Mouse (Mus musculus): ENCODE measurements around the gene Gal3st2c. TPM values are rescaled to one million over a fixed set of nuclear protein-coding genes. Genes with fewer than 3 reads are reported as not detected.
"Not testable (repeated sequence)": the region's sequence is repeated elsewhere in the genome, so short reads cannot be mapped to it uniquely, and the experiment has no call there.

The Gal3st2c gene
- polyA plus RNA-seq (2016; fragmentation: Nextera tagmentation; extraction: Ambion mirVana), result not detected in 2 replicates

DNA sequence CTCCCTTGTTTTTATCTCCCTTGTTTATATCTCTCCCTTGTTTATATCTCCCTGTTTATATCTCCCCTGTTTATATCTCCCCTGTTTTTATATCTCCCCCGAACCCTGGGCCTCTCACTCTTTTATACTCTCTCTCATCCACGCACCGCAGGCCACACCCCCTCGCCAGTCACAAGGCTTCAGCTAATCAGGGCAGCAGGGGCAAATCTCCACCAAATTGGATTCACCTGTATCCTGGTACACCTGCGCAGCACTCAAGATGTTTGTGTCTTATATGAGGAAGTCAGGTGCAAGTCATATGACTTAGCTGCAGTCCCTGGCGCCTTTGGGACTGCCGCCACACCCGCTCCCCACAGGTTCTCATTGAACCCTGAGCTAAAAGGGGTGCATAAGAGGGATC, at the start of gene Gal3st2c:
Gene Gal3st2c (plus strand): TSS at position 301 of the 400 bp plus-strand sequence.
- not testable (repeated sequence) for ATAC-seq (ENCODE audit: insufficient number of reproducible peaks, insufficient read depth, low FRiP score, low TSS enrichment, low read depth); H3K27ac ChIP-seq; H3K27me3 ChIP-seq; H3K36me3 ChIP-seq; H3K4me1 ChIP-seq (replicated peaks); H3K9ac ChIP-seq (replicated peaks); H3K9me3 ChIP-seq; H3K4me2 ChIP-seq; H3K4me3 ChIP-seq (replicated peaks)
- 81% methylated on average over 8 of the region's 8 CpGs for WGBS

DNA sequence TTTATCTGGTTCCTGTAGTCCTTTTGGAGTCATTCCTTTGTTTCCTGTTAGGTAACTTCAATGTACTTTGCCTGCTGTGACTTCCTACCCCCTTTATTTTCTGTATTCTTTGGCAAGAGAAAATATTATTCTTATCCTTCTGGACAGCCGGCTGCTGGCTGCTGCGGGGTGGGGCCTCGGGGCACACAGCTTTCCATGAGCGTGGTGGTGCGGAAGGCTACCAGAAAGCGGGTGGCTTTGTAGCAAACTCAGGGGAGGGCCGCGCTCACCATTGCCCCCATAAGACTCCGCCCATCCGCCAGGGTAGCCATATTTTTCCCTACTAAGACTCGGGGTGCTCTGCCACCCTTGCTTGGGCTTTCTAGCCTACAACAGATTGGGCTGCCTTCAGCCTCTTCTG, 41.2 kb upstream of the Gal3st2c start:
- not testable (repeated sequence) for H3K36me3 ChIP-seq; H3K4me3 ChIP-seq (replicated peaks); H3K27me3 ChIP-seq; H3K9me3 ChIP-seq; H3K4me2 ChIP-seq; H3K9ac ChIP-seq (replicated peaks); H3K4me1 ChIP-seq (replicated peaks); H3K27ac ChIP-seq; ATAC-seq (ENCODE audit: insufficient number of reproducible peaks, insufficient read depth, low FRiP score, low TSS enrichment, low read depth)
- WGBS, result no CpG with 5 or more reads among the region's 11 CpGs

DNA sequence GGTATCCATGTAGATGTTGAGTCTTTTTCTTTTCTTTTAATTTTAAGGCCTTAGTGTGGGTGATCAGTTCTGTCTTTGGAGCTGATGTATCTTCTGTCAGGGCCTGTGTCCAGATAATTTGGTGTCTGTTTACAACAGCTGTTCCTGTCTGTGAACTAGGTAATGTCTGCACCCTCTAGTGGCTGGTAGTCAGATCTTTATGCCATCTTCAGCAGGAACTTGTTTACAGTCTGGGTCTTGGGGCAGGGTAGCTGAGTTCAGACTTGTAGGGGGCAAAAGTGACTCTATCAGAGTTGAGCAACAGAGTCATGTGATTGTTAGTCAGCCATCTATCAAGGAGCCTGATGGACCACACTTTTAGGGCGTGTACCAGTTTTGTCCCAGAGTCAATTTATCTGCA, 23.8 kb upstream of the Gal3st2c start:
- not testable (repeated sequence) for H3K9me3 ChIP-seq; H3K27me3 ChIP-seq; H3K4me1 ChIP-seq (replicated peaks); H3K4me3 ChIP-seq (replicated peaks); H3K4me2 ChIP-seq; H3K27ac ChIP-seq; H3K36me3 ChIP-seq; ATAC-seq (ENCODE audit: insufficient number of reproducible peaks, insufficient read depth, low FRiP score, low TSS enrichment, low read depth); H3K9ac ChIP-seq (replicated peaks)
- no CpG with 5 or more reads among the region's 1 CpGs for WGBS

- not testable (repeated sequence) for H3K4me1 ChIP-seq (replicated peaks); H3K36me3 ChIP-seq; H3K27ac ChIP-seq; H3K4me3 ChIP-seq (replicated peaks); H3K9ac ChIP-seq (replicated peaks); H3K9me3 ChIP-seq; ATAC-seq (ENCODE audit: insufficient number of reproducible peaks, insufficient read depth, low FRiP score, low TSS enrichment, low read depth); H3K4me2 ChIP-seq; H3K27me3 ChIP-seq
- 42% methylated on average over 3 of the region's 5 CpGs for WGBS
Observed at GRCm38 (mm10) chr1:93970380-93970779, 19.9 kb upstream of the Gal3st2c start.

DNA sequence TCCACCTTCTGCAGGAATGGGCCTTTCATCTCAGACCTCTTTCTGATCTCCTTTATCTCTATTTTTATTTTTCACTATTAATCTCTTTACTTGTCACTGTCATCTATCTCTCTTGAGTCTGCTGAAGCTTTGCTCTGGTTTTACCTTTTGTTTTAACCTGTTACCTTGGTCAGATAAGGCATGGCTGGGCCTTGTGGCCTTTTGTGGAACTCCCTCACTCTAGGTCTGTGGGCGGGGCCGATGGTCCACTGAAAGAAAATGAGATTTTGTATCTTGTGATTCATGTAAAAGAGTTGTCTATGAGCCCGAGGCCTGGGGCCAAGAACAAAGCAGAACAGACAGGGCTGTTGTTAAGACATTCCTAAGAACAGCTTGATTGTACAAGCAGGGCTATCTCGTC, 19.5 kb upstream of the Gal3st2c start:
- H3K4me1 ChIP-seq (replicated peaks); H3K4me2 ChIP-seq; H3K9ac ChIP-seq (replicated peaks); H3K27me3 ChIP-seq; H3K9me3 ChIP-seq; H3K4me3 ChIP-seq (replicated peaks); H3K36me3 ChIP-seq; ATAC-seq (ENCODE audit: insufficient number of reproducible peaks, insufficient read depth, low FRiP score, low TSS enrichment, low read depth); H3K27ac ChIP-seq: not testable (repeated sequence)
- no CpG with 5 or more reads among the region's 4 CpGs for WGBS

DNA sequence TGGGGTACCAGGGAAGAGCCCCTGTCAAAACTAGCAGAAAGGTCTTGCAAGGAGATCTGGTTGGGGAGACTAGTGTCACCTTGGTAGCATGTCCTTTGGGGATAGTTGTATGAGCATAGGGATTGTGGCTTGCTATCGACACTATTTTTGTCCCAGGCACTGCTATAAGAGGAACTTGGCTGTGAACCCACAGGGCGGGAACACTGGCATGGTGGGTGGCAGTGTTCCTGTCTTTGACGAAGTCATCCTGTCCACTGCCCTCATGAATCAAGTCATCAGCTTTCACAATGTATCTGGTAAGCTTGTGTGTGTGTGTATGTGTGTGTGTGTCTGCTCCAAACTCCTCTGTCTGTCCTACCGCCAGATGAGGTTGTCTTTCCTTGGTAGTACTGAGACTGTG, 14.5 kb upstream of the Gal3st2c start:
- H3K9me3 ChIP-seq; H3K4me2 ChIP-seq; H3K9ac ChIP-seq (replicated peaks); H3K36me3 ChIP-seq; H3K27me3 ChIP-seq; H3K4me1 ChIP-seq (replicated peaks); H3K4me3 ChIP-seq (replicated peaks); ATAC-seq (ENCODE audit: insufficient number of reproducible peaks, insufficient read depth, low FRiP score, low TSS enrichment, low read depth); H3K27ac ChIP-seq: not testable (repeated sequence)
- WGBS, result 91% methylated on average over 2 of the region's 4 CpGs

- H3K27ac ChIP-seq; H3K4me3 ChIP-seq (replicated peaks); H3K9ac ChIP-seq (replicated peaks); H3K4me2 ChIP-seq; ATAC-seq (ENCODE audit: insufficient number of reproducible peaks, insufficient read depth, low FRiP score, low TSS enrichment, low read depth); H3K27me3 ChIP-seq; H3K36me3 ChIP-seq; H3K9me3 ChIP-seq; H3K4me1 ChIP-seq (replicated peaks): not testable (repeated sequence)
- no CpG with 5 or more reads among the region's 7 CpGs for WGBS
Observed at GRCm38 (mm10) chr1:93978287-93978686, 12.0 kb upstream of the Gal3st2c start.

GRCm38 (mm10) chr1:93980932-93981331, 9.4 kb upstream of the Gal3st2c start:
- WGBS, result no CpG with 5 or more reads among the region's 2 CpGs
- H3K4me1 ChIP-seq (replicated peaks); H3K4me3 ChIP-seq (replicated peaks); H3K9ac ChIP-seq (replicated peaks); H3K4me2 ChIP-seq; H3K27ac ChIP-seq; H3K9me3 ChIP-seq; H3K36me3 ChIP-seq; H3K27me3 ChIP-seq; ATAC-seq (ENCODE audit: insufficient number of reproducible peaks, insufficient read depth, low FRiP score, low TSS enrichment, low read depth): not testable (repeated sequence)

DNA sequence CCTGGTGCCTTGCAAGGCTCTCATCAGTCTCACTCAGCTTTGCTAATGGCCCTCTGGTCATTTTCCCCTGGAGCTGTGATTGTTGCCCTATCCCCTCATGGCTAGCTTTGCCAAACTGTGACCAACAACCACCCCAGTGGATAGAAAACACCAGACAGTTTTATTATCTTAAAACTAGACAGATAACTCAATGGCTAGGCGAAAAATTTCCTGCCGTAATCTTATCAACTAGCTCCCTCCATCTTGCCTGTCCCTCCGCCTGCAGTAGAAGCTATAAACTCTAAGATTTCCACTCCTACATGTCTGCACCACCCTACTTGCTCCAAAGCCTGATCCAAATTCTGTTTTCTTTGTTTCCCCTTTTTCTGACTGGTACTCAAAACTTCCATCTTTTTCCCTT, 4.1 kb upstream of the Gal3st2c start:
- Histone ChIP-seq H3K27me3 (no peaks in the 10 kb centered on the region), H3K4me3 (replicated peaks) (no peak overlapping the region), H3K27ac (no peak overlapping the region), H3K4me2 (no peak overlapping the region), H3K4me1 (replicated peaks) (no peaks in the 10 kb centered on the region), H3K9ac (replicated peaks) (no peak overlapping the region), H3K9me3 (no peaks in the 10 kb centered on the region), H3K36me3 (no peaks in the 10 kb centered on the region)
- WGBS, result 85% methylated on average over 3 of the region's 3 CpGs
- no peak for ATAC-seq (ENCODE audit: insufficient number of reproducible peaks, insufficient read depth, low FRiP score, low TSS enrichment, low read depth)

- no peak for ATAC-seq (ENCODE audit: insufficient number of reproducible peaks, insufficient read depth, low FRiP score, low TSS enrichment, low read depth)
- Histone ChIP-seq H3K9ac (replicated peaks) (no peak overlapping the region), H3K36me3 (no peaks in the 10 kb centered on the region), H3K27ac (no peak overlapping the region), H3K4me1 (replicated peaks) (no peaks in the 10 kb centered on the region), H3K4me3 (replicated peaks) (no peak overlapping the region), H3K4me2 (no peak overlapping the region), H3K27me3 (no peaks in the 10 kb centered on the region), H3K9me3 (no peaks in the 10 kb centered on the region)
- 70% methylated on average over 3 of the region's 3 CpGs for WGBS
Observed at GRCm38 (mm10) chr1:93988786-93989185, 1.5 kb upstream of the Gal3st2c start.

- not testable (repeated sequence) for H3K27ac ChIP-seq; H3K36me3 ChIP-seq; H3K9me3 ChIP-seq; H3K27me3 ChIP-seq; H3K9ac ChIP-seq (replicated peaks); H3K4me3 ChIP-seq (replicated peaks); ATAC-seq (ENCODE audit: insufficient number of reproducible peaks, insufficient read depth, low FRiP score, low TSS enrichment, low read depth); H3K4me2 ChIP-seq; H3K4me1 ChIP-seq (replicated peaks)
- WGBS, result 82% methylated on average over 2 of the region's 2 CpGs
Observed at GRCm38 (mm10) chr1:93991068-93991467, 759 bp downstream of the Gal3st2c start.

DNA sequence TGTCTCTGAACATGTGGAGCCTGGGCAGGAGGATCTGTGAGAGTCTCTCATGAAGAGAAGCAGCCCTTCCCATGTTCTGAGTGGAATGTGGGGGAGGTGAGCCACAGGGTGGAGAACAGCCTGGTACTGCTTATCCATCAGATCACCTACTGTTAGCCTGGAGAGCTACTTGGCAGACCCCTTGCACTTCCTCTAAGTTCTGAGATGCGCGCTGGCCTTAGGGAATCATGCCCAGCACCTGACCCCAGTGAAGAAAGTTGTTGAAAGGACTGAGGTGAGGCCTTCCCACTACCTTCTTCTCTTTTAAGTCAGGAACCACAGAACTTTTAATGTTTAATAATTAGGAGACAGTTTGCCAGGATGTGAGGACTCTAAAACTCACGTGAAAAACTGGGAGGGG, 1.2 kb downstream of the Gal3st2c start:
- not testable (repeated sequence) for H3K4me1 ChIP-seq (replicated peaks); H3K27me3 ChIP-seq; H3K9me3 ChIP-seq; H3K9ac ChIP-seq (replicated peaks); H3K4me3 ChIP-seq (replicated peaks); H3K27ac ChIP-seq; ATAC-seq (ENCODE audit: insufficient number of reproducible peaks, insufficient read depth, low FRiP score, low TSS enrichment, low read depth); H3K36me3 ChIP-seq; H3K4me2 ChIP-seq
- WGBS, result 81% methylated on average over 3 of the region's 3 CpGs

All from limb, embryonic 12.5 days (tissue).